Mouse (Mus musculus) midbrain, embryonic 12.5 days (tissue): ENCODE results near the gene Phf7. TPM values are rescaled to one million over a fixed set of nuclear protein-coding genes. Genes with fewer than 3 reads are reported as not detected.
A peak's percentile ranks its signal among the peaks of the same experiment; 100 is the strongest.

Experiments
- ATAC-seq: fragments of 200-750 bp; cut with Nextera tagmentation; 2 replicates; pipeline ENCODE4 v1.8.0; 2017; ENCODE audit warnings: low read depth, moderate TSS enrichment, moderate library complexity; ENCODE audit not compliant: low FRiP score
- H3K27ac ChIP-seq: fragments of 300-500 bp; sonication (generic); replicated peaks from 2 replicates; pipeline ENCODE4 v1.5.1; 2016; ENCODE audit warnings: mild to moderate bottlenecking
- H3K27me3 ChIP-seq: fragments of 300-500 bp; sonication (generic); 2 replicates; pipeline ENCODE4 v1.6.1; 2016; ENCODE audit warnings: mild to moderate bottlenecking
- H3K36me3 ChIP-seq: fragments of 300-500 bp; sonication (generic); 2 replicates; pipeline ENCODE4 v1.6.1; 2016
- H3K4me1 ChIP-seq: fragments of 300-500 bp; sonication (generic); 2 replicates; pipeline ENCODE4 v1.6.1; 2016
- H3K4me2 ChIP-seq: fragments of 300-500 bp; sonication (generic); replicated peaks from 2 replicates; pipeline ENCODE4 v1.6.1; 2016; ENCODE audit warnings: mild to moderate bottlenecking, moderate library complexity
- H3K4me3 ChIP-seq: fragments of 300-500 bp; sonication (generic); 2 replicates; pipeline ENCODE4 v1.5.1; 2016; ENCODE audit warnings: mild to moderate bottlenecking
- H3K9ac ChIP-seq: fragments of 300-500 bp; sonication (generic); replicated peaks from 2 replicates; pipeline ENCODE4 v1.6.1; 2016; ENCODE audit warnings: mild to moderate bottlenecking, moderate library complexity
- H3K9me3 ChIP-seq: fragments of 300-500 bp; sonication (generic); 2 replicates; pipeline ENCODE4 v1.6.1; 2016; ENCODE audit warnings: mild to moderate bottlenecking
- WGBS: fragments of 180-500 bp; shearing (Covaris S2); methylation state at CpG from one replicate; pipeline ENCODE4 v1.1.7; 2016; 5-methylcytosine and 5-hydroxymethylcytosine counted together
- polyA plus RNA-seq: library from polyadenylated mRNA; unstranded; fragments of >200 nt; fragmentation: Nextera tagmentation; extraction: Ambion mirVana; gene quantifications from 2 replicates; pipeline ENCODE4 v1.2.1, GENCODE M21; 2016

Gene Phf7
- polyA plus RNA-seq, 1 experiment from 2014 or later, result 12.0 TPM

DNA sequence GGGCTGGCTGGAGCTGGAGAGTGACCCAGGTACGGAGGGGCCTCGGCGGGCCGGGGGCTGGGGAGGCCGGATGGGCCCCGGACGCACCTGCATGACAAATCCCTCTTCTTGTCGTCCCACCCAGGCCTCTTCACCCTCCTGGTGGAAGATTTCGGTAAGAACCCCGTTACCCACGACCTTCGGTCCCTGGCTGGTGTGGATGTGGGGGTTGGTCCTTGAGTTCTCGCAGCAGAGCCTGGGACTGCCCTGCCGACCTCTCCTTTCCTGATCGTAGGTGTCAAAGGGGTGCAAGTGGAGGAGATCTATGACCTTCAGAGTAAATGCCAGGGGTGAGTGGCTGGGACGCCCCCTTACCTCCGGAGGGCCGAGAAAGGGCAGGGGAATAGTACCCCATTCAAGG lies 509 bp upstream of the Phf7 start:
- H3K4me1 ChIP-seq, result peaks cover 9% of the 10 kb centered on the region
- ATAC-seq, result no peak; the same call in 1 of the 2 replicates
- H3K4me2 ChIP-seq, result peak overlapping the region; percentile 74
- peak overlapping the region; percentile 85 for H3K4me3 ChIP-seq
- H3K27me3 ChIP-seq, result no peaks in the 10 kb centered on the region
- H3K9me3 ChIP-seq, result no peaks in the 10 kb centered on the region
- H3K27ac ChIP-seq, result peak overlapping the region; percentile 89
- 3% methylated on average over 18 of the region's 18 CpGs for WGBS
- H3K36me3 ChIP-seq, result peaks cover 39% of the 10 kb centered on the region
- H3K9ac ChIP-seq, result peak overlapping the region; percentile 86

DNA sequence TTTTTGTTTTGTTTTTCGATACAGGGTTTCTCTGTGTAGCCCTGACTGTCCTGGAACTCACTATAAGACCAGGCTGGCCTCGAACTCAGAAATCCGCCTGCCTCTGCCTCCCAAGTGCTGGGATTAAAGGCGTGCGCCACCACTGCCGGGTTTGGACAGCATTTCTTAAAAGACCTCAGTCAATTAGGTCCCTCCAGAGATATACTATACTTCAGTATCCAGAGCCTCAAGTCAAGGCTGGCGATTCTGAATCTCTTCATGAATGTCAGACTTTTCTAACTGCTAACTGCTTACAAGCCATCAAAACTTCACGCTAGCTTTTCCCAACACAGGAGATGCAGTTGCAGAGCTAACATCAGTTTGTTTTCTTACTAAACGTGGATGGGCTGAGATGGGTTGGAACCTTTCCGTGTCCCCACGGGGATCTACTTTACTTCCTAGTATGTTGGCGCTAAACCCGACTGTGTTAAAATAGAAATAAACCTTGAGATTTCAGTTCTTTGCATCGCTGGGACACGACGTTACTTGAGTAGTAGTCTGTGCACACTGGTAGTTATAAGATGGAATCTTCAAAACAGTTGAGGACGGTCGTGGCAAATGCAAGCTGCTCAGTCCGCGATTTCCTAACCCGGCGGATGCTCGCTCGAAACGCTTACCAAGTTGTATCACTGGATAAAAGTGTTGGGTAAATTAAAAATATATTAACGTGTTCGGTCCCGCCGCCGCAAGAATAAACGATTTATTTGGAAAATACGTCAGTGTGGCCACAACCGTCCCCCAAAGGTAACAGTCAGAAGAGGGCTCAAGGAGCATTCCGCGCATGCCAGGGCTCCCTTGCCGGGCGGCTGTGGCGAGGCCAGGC lies 664 bp downstream of the Phf7 start:
- H3K9me3 ChIP-seq, result no peaks in the 10 kb centered on the region
- peak; percentile 5; the same call in 1 of the 2 replicates for ATAC-seq
- WGBS, result 22% methylated on average over 38 of the region's 38 CpGs
- peaks cover 9% of the 10 kb centered on the region for H3K4me1 ChIP-seq
- peak overlapping the region; percentile 89 for H3K27ac ChIP-seq
- H3K9ac ChIP-seq, result peak overlapping the region; percentile 86
- H3K27me3 ChIP-seq, result no peaks in the 10 kb centered on the region
- H3K4me2 ChIP-seq, result peak overlapping the region; percentile 74
- H3K4me3 ChIP-seq, result peak overlapping the region; percentile 85
- H3K36me3 ChIP-seq, result peaks cover 27% of the 10 kb centered on the region

- Histone ChIP-seq H3K4me1 (peaks cover 9% of the 10 kb centered on the region), H3K27me3 (no peaks in the 10 kb centered on the region), H3K4me3 (no peak overlapping the region), H3K9me3 (no peaks in the 10 kb centered on the region), H3K36me3 (peaks cover 6% of the 10 kb centered on the region), H3K9ac (no peak overlapping the region), H3K4me2 (no peak overlapping the region), H3K27ac (no peak overlapping the region)
- 91% methylated on average over 6 of the region's 6 CpGs for WGBS
- ATAC-seq, result no peak
These were observed 2.7 kb downstream of the Phf7 start for GRCm38 (mm10) chr14:31248396-31248795.

DNA sequence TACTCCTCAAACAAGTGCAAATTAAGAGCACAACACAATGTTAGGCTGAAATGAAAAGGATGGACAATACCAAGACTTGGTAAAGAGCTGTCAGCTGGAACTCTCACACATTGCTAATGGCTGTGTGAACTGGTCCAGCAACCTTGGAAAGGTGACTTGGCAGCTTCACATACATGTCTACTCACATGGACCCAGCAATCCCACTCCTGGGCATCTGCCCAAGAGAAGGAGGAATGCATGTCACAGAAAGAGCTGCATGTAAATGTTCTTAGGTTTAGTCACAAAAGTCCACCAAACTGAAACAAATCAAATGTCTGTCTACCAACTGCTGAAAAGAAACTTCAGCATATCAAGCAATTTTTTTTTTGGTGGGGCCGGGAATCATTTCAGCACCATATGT lies 5.2 kb downstream of the Phf7 start:
- H3K27ac ChIP-seq, result no peak overlapping the region
- no peaks in the 10 kb centered on the region for H3K36me3 ChIP-seq
- no peak overlapping the region for H3K4me2 ChIP-seq
- no peak for ATAC-seq
- no peaks in the 10 kb centered on the region for H3K4me1 ChIP-seq
- H3K27me3 ChIP-seq, result no peaks in the 10 kb centered on the region
- no peak overlapping the region for H3K4me3 ChIP-seq
- no peak overlapping the region for H3K9ac ChIP-seq
- no peaks in the 10 kb centered on the region for H3K9me3 ChIP-seq
- WGBS, result 76% methylated on average over 1 of the region's 1 CpGs

GRCm38 (mm10) chr14:31244777-31245176 lies 6.3 kb downstream of the Phf7 start:
- 88% methylated on average over 1 of the region's 1 CpGs for WGBS
- H3K9me3 ChIP-seq, result no peaks in the 10 kb centered on the region
- no peak overlapping the region for H3K9ac ChIP-seq
- ATAC-seq, result no peak
- H3K27ac ChIP-seq, result no peak overlapping the region
- H3K4me2 ChIP-seq, result no peak overlapping the region
- H3K36me3 ChIP-seq, result no peaks in the 10 kb centered on the region
- no peak overlapping the region for H3K4me3 ChIP-seq
- no peaks in the 10 kb centered on the region for H3K4me1 ChIP-seq
- no peaks in the 10 kb centered on the region for H3K27me3 ChIP-seq

GRCm38 (mm10) chr14:31240528-31240927 lies 10.6 kb downstream of the Phf7 start:
- Histone ChIP-seq H3K9me3 (no peaks in the 10 kb centered on the region), H3K27ac (no peak overlapping the region), H3K4me1 (no peaks in the 10 kb centered on the region), H3K27me3 (no peaks in the 10 kb centered on the region), H3K36me3 (no peaks in the 10 kb centered on the region), H3K9ac (no peak overlapping the region), H3K4me2 (no peak overlapping the region), H3K4me3 (no peak overlapping the region)
- no peak for ATAC-seq
- WGBS, result 75% methylated on average over 3 of the region's 3 CpGs

GRCm38 (mm10) chr14:31237101-31237882 lies 13.8 kb downstream of the Phf7 start:
- Histone ChIP-seq H3K4me1 (no peaks in the 10 kb centered on the region), H3K4me3 (no peak overlapping the region), H3K27ac (no peak overlapping the region), H3K27me3 (no peaks in the 10 kb centered on the region), H3K36me3 (no peaks in the 10 kb centered on the region), H3K9ac (no peak overlapping the region), H3K9me3 (no peaks in the 10 kb centered on the region), H3K4me2 (no peak overlapping the region)
- WGBS, result 87% methylated on average over 7 of the region's 7 CpGs
- ATAC-seq, result no peak

GRCm38 (mm10) chr14:31233996-31234591 lies 17.0 kb downstream of the Phf7 start:
- 24% methylated on average over 11 of the region's 11 CpGs for WGBS

DNA sequence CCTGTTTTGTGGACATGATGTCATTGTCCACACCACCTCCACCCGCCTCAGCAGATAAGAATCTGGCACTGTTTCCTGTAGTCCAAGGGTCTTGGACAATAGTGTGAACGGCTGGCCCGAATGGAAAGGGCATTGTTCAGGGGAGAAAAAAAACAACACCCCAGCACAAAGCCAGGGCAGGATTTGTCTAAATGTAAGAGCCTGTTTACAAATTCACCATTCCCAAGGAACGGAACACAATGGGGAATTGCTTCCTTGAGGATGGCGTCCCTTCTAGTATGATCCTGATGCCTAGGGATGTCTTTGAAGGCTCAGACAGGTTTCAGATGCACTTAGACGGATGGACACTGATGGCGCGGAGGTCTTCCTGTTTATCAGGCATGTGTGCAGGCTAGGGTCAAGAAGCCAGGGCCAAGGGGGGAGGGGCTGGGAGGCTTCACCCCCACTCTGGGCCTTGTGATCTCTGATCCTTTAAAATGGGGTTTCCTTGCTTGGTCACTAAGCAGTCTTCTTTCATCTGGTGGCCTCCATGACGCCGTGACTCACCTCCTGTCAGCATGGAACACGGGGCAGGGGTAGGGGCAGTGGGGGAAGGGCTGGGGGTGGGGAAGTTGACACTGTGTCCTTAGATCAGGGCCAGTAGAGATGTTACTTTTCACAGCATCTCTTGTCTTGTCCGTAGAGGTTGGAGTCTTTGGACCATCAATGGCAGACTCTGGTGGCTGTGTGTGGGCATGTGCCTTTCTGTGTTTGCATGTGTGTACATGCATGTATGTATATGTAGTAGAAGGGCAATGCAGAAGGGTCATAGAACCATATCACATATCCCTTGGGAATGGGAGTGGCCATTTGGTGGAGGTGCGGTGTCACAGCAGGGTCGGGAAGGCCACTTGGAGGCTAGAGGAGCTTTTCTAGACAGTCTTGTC lies 17.8 kb downstream of the Phf7 start:
- Histone ChIP-seq H3K4me3 (no peak overlapping the region), H3K4me2 (no peak overlapping the region), H3K27ac (no peak overlapping the region), H3K9ac (no peak overlapping the region), H3K36me3 (no peaks in the 10 kb centered on the region), H3K9me3 (no peaks in the 10 kb centered on the region), H3K27me3 (no peaks in the 10 kb centered on the region), H3K4me1 (no peaks in the 10 kb centered on the region)
- 84% methylated on average over 14 of the region's 14 CpGs for WGBS
- ATAC-seq, result peak; percentile 38; the same call in 1 of the 2 replicates

More at GRCm38 (mm10) chr14:31233996-31234591, 17.0 kb downstream of the Phf7 start:
- Histone ChIP-seq H3K4me1 (no peaks in the 10 kb centered on the region), H3K4me2 (no peak overlapping the region), H3K27ac (no peak overlapping the region), H3K9me3 (no peaks in the 10 kb centered on the region), H3K36me3 (no peaks in the 10 kb centered on the region), H3K27me3 (no peaks in the 10 kb centered on the region), H3K4me3 (no peak overlapping the region), H3K9ac (no peak overlapping the region)
- ATAC-seq, result peak; percentile 49; the same call in 1 of the 2 replicates

- no peak overlapping the region for H3K9ac ChIP-seq
- H3K9me3 ChIP-seq, result no peaks in the 10 kb centered on the region
These were observed 18.6 kb downstream of the Phf7 start for GRCm38 (mm10) chr14:31232404-31233069.

GRCm38 (mm10) chr14:31230442-31230841 lies 20.7 kb downstream of the Phf7 start:
- Histone ChIP-seq H3K27me3 (no peaks in the 10 kb centered on the region), H3K9ac (no peak overlapping the region), H3K27ac (no peak overlapping the region), H3K9me3 (no peaks in the 10 kb centered on the region), H3K4me1 (no peaks in the 10 kb centered on the region), H3K4me2 (no peak overlapping the region), H3K36me3 (no peaks in the 10 kb centered on the region), H3K4me3 (no peak overlapping the region)
- ATAC-seq, result no peak
- 68% methylated on average over 8 of the region's 8 CpGs for WGBS

More at GRCm38 (mm10) chr14:31232404-31233069, 18.6 kb downstream of the Phf7 start:
- no peak overlapping the region for H3K27ac ChIP-seq
- no peaks in the 10 kb centered on the region for H3K36me3 ChIP-seq
- 83% methylated on average over 13 of the region's 13 CpGs for WGBS
- no peak overlapping the region for H3K4me2 ChIP-seq
- no peak for ATAC-seq
- H3K27me3 ChIP-seq, result no peaks in the 10 kb centered on the region
- H3K4me3 ChIP-seq, result no peak overlapping the region
- no peaks in the 10 kb centered on the region for H3K4me1 ChIP-seq
